Mouse (Mus musculus): ENCODE data around the gene Abi3. TPM values are rescaled to one million over a fixed set of nuclear protein-coding genes. Genes with fewer than 3 reads are reported as not detected.
A peak's percentile ranks its signal among the peaks of the same experiment; 100 is the strongest.
"Not testable (repeated sequence)": the region's sequence is repeated elsewhere in the genome, so short reads cannot be mapped to it uniquely, and the experiment has no call there.

The Abi3 gene
- polyA plus RNA-seq (2014; fragmentation: Nextera tagmentation; extraction: Ambion mirVana): 0.64 and 2.1 TPM in 2 replicates

- no peaks in the 10 kb centered on the region for H3K9me3 ChIP-seq (ENCODE audit: control insufficient read depth, low read length)
- H3K4me1 ChIP-seq (ENCODE audit: control insufficient read depth, insufficient read depth, low read length): no peaks in the 10 kb centered on the region
- no peak within 1 kb of the TSS for H3K4me2 ChIP-seq (ENCODE audit: low read depth, low read length)
- no peak within 1 kb of the TSS for H3K9ac ChIP-seq (replicated peaks; ENCODE audit: low read depth, low read length)
- no peaks in the 10 kb centered on the region for H3K27me3 ChIP-seq (ENCODE audit: control insufficient read depth, insufficient read depth, low read length)
- no peaks in the 10 kb centered on the region for H3K36me3 ChIP-seq (ENCODE audit: control insufficient read depth, insufficient read depth, low read length)
- H3K4me3 ChIP-seq (ENCODE audit: low read depth, low read length): no peak within 1 kb of the TSS
- WGBS: 12% methylated on average over 11 of the region's 11 CpGs
- no peak for ATAC-seq (ENCODE audit: low read depth)
- H3K27ac ChIP-seq (ENCODE audit: low read depth, low read length): no peak within 1 kb of the TSS
Measured at GRCm38 (mm10) chr11:95842074-95842681, at the start of gene Abi3. Gene Abi3 (minus strand): TSS chr11:95842476.

- no peaks in the 10 kb centered on the region for H3K9me3 ChIP-seq (ENCODE audit: control insufficient read depth, low read length)
- H3K9ac ChIP-seq (replicated peaks; ENCODE audit: low read depth, low read length): no peak overlapping the region
- H3K27me3 ChIP-seq (ENCODE audit: control insufficient read depth, insufficient read depth, low read length): no peaks in the 10 kb centered on the region
- no peaks in the 10 kb centered on the region for H3K36me3 ChIP-seq (ENCODE audit: control insufficient read depth, insufficient read depth, low read length)
- H3K4me3 ChIP-seq (ENCODE audit: low read depth, low read length): no peak overlapping the region
- no peaks in the 10 kb centered on the region for H3K4me1 ChIP-seq (ENCODE audit: control insufficient read depth, insufficient read depth, low read length)
- ATAC-seq (ENCODE audit: low read depth): no peak
- 87% methylated on average over 2 of the region's 2 CpGs for WGBS
- H3K4me2 ChIP-seq (ENCODE audit: low read depth, low read length): no peak overlapping the region
- H3K27ac ChIP-seq (ENCODE audit: low read depth, low read length): no peak overlapping the region
Measured at GRCm38 (mm10) chr11:95890462-95891051, 48.3 kb upstream of the Abi3 start.

GRCm38 (mm10) chr11:95879861-95880260 lies 37.6 kb upstream of the Abi3 start:
- H3K9ac ChIP-seq (replicated peaks; ENCODE audit: low read depth, low read length); H3K36me3 ChIP-seq (ENCODE audit: control insufficient read depth, insufficient read depth, low read length); ATAC-seq (ENCODE audit: low read depth); H3K4me1 ChIP-seq (ENCODE audit: control insufficient read depth, insufficient read depth, low read length); H3K4me3 ChIP-seq (ENCODE audit: low read depth, low read length); H3K27me3 ChIP-seq (ENCODE audit: control insufficient read depth, insufficient read depth, low read length); H3K4me2 ChIP-seq (ENCODE audit: low read depth, low read length); H3K27ac ChIP-seq (ENCODE audit: low read depth, low read length); H3K9me3 ChIP-seq (ENCODE audit: control insufficient read depth, low read length): not testable (repeated sequence)
- 78% methylated on average over 2 of the region's 2 CpGs for WGBS

- Histone ChIP-seq H3K9ac (replicated peaks; ENCODE audit: low read depth, low read length) (no peak overlapping the region), H3K9me3 (ENCODE audit: control insufficient read depth, low read length) (no peaks in the 10 kb centered on the region), H3K27me3 (ENCODE audit: control insufficient read depth, insufficient read depth, low read length) (no peaks in the 10 kb centered on the region), H3K4me2 (ENCODE audit: low read depth, low read length) (peak overlapping the region; percentile 18), H3K4me1 (ENCODE audit: control insufficient read depth, insufficient read depth, low read length) (no peaks in the 10 kb centered on the region), H3K36me3 (ENCODE audit: control insufficient read depth, insufficient read depth, low read length) (no peaks in the 10 kb centered on the region), H3K27ac (ENCODE audit: low read depth, low read length) (no peak overlapping the region), H3K4me3 (ENCODE audit: low read depth, low read length) (no peak overlapping the region)
- 13% methylated on average over 7 of the region's 7 CpGs for WGBS
- ATAC-seq (ENCODE audit: low read depth): no peak
Measured at GRCm38 (mm10) chr11:95876296-95876695, 34.0 kb upstream of the Abi3 start.

- H3K4me2 ChIP-seq (ENCODE audit: low read depth, low read length): peak overlapping the region; percentile 18; the same call in 1 of the 2 replicates
- no peaks in the 10 kb centered on the region for H3K4me1 ChIP-seq (ENCODE audit: control insufficient read depth, insufficient read depth, low read length)
- no peak overlapping the region for H3K27ac ChIP-seq (ENCODE audit: low read depth, low read length)
- no peaks in the 10 kb centered on the region for H3K9me3 ChIP-seq (ENCODE audit: control insufficient read depth, low read length)
- 29% methylated on average over 9 of the region's 9 CpGs for WGBS
- 0 out of 2 replicates have a peak overlapping the region, but pooled peaks have one; percentile 21 for H3K9ac ChIP-seq (replicated peaks; ENCODE audit: low read depth, low read length)
- no peaks in the 10 kb centered on the region for H3K36me3 ChIP-seq (ENCODE audit: control insufficient read depth, insufficient read depth, low read length)
- ATAC-seq (ENCODE audit: low read depth): no peak; the same call in 1 of the 2 replicates
- H3K4me3 ChIP-seq (ENCODE audit: low read depth, low read length): no peak overlapping the region
- H3K27me3 ChIP-seq (ENCODE audit: control insufficient read depth, insufficient read depth, low read length): no peaks in the 10 kb centered on the region
Measured at GRCm38 (mm10) chr11:95875804-95876203, 33.5 kb upstream of the Abi3 start.

- H3K27me3 ChIP-seq (ENCODE audit: control insufficient read depth, insufficient read depth, low read length): no peaks in the 10 kb centered on the region
- no peaks in the 10 kb centered on the region for H3K36me3 ChIP-seq (ENCODE audit: control insufficient read depth, insufficient read depth, low read length)
- no peak overlapping the region for H3K9ac ChIP-seq (replicated peaks; ENCODE audit: low read depth, low read length)
- no peak overlapping the region for H3K4me3 ChIP-seq (ENCODE audit: low read depth, low read length)
- WGBS: 70% methylated on average over 6 of the region's 6 CpGs
- no peak overlapping the region for H3K27ac ChIP-seq (ENCODE audit: low read depth, low read length)
- H3K4me2 ChIP-seq (ENCODE audit: low read depth, low read length): no peak overlapping the region
- H3K9me3 ChIP-seq (ENCODE audit: control insufficient read depth, low read length): no peaks in the 10 kb centered on the region
- no peaks in the 10 kb centered on the region for H3K4me1 ChIP-seq (ENCODE audit: control insufficient read depth, insufficient read depth, low read length)
- ATAC-seq (ENCODE audit: low read depth): no peak
Measured at GRCm38 (mm10) chr11:95869918-95870470, 27.7 kb upstream of the Abi3 start.

GRCm38 (mm10) chr11:95869442-95869841 lies 27.2 kb upstream of the Abi3 start:
- H3K4me3 ChIP-seq (ENCODE audit: low read depth, low read length): no peak overlapping the region
- no peak for ATAC-seq (ENCODE audit: low read depth)
- H3K27me3 ChIP-seq (ENCODE audit: control insufficient read depth, insufficient read depth, low read length): no peaks in the 10 kb centered on the region
- H3K36me3 ChIP-seq (ENCODE audit: control insufficient read depth, insufficient read depth, low read length): no peaks in the 10 kb centered on the region
- H3K9me3 ChIP-seq (ENCODE audit: control insufficient read depth, low read length): no peaks in the 10 kb centered on the region
- no peak overlapping the region for H3K9ac ChIP-seq (replicated peaks; ENCODE audit: low read depth, low read length)
- no peak overlapping the region for H3K4me2 ChIP-seq (ENCODE audit: low read depth, low read length)
- no peak overlapping the region for H3K27ac ChIP-seq (ENCODE audit: low read depth, low read length)
- H3K4me1 ChIP-seq (ENCODE audit: control insufficient read depth, insufficient read depth, low read length): no peaks in the 10 kb centered on the region
- 92% methylated on average over 4 of the region's 4 CpGs for WGBS

GRCm38 (mm10) chr11:95861397-95861796 lies 19.1 kb upstream of the Abi3 start:
- no peak for ATAC-seq (ENCODE audit: low read depth)
- no peaks in the 10 kb centered on the region; the same call in 1 of the 2 replicates for H3K27me3 ChIP-seq (ENCODE audit: control insufficient read depth, insufficient read depth, low read length)
- no peaks in the 10 kb centered on the region for H3K36me3 ChIP-seq (ENCODE audit: control insufficient read depth, insufficient read depth, low read length)
- H3K9me3 ChIP-seq (ENCODE audit: control insufficient read depth, low read length): no peaks in the 10 kb centered on the region
- H3K4me3 ChIP-seq (ENCODE audit: low read depth, low read length): no peak overlapping the region
- H3K4me2 ChIP-seq (ENCODE audit: low read depth, low read length): no peak overlapping the region
- H3K27ac ChIP-seq (ENCODE audit: low read depth, low read length): no peak overlapping the region
- WGBS: 98% methylated on average over 8 of the region's 8 CpGs
- peaks cover 13% of the 10 kb centered on the region; the same call in 1 of the 2 replicates for H3K4me1 ChIP-seq (ENCODE audit: control insufficient read depth, insufficient read depth, low read length)
- no peak overlapping the region for H3K9ac ChIP-seq (replicated peaks; ENCODE audit: low read depth, low read length)

- ATAC-seq (ENCODE audit: low read depth): no peak
- Histone ChIP-seq H3K4me1 (ENCODE audit: control insufficient read depth, insufficient read depth, low read length) (peaks cover 13% of the 10 kb centered on the region; the same call in 1 of the 2 replicates), H3K9ac (replicated peaks; ENCODE audit: low read depth, low read length) (no peak overlapping the region), H3K27ac (ENCODE audit: low read depth, low read length) (no peak overlapping the region), H3K36me3 (ENCODE audit: control insufficient read depth, insufficient read depth, low read length) (no peaks in the 10 kb centered on the region), H3K27me3 (ENCODE audit: control insufficient read depth, insufficient read depth, low read length) (no peaks in the 10 kb centered on the region; the same call in 1 of the 2 replicates), H3K4me3 (ENCODE audit: low read depth, low read length) (peak overlapping the region; percentile 73), H3K9me3 (ENCODE audit: control insufficient read depth, low read length) (no peaks in the 10 kb centered on the region), H3K4me2 (ENCODE audit: low read depth, low read length) (peak overlapping the region; percentile 56)
- WGBS: 21% methylated on average over 3 of the region's 3 CpGs
Measured at GRCm38 (mm10) chr11:95860071-95860490, 17.8 kb upstream of the Abi3 start.

All from neural tube, embryonic 14.5 days (tissue).